Comparison of ENCODE assay signal across 8 mouse cellular contexts in genomic region chr3:104597135-104597764, GRCm38 (mm10). TPM values are rescaled to one million over a fixed set of nuclear protein-coding genes. Genes with fewer than 3 reads are reported as not detected.
DNase-seq lines count a peak whose midpoint lies in the region; ATAC-seq and TF ChIP-seq lines count a peak whose summit lies in the region.

No protein-coding gene starts in this region.

- WGBS in hindbrain, embryonic 13.5 days = 59% methylated on average over 10 of the region's 10 CpGs
- WGBS in hindbrain, embryonic 10.5 days = 71% methylated on average over 10 of the region's 10 CpGs
- WGBS in kidney, postnatal 0 days = 44% methylated on average over 10 of the region's 10 CpGs
- WGBS in limb, embryonic 15.5 days = 57% methylated on average over 10 of the region's 10 CpGs
- 91% methylated on average over 10 of the region's 10 CpGs for WGBS in thymus, adult 2 months

- peak; percentile 36; the same call in 1 of the 2 replicates for ATAC-seq in hindbrain, embryonic 13.5 days (ENCODE audit: low FRiP score)
- ATAC-seq in kidney, postnatal 0 days (replicated peaks; ENCODE audit: low FRiP score, low read depth) = no peak
- ATAC-seq in limb, embryonic 15.5 days (ENCODE audit: insufficient number of reproducible peaks, low FRiP score, low TSS enrichment, low read depth) = peak; percentile 75

- 0 out of 2 replicates have a peak, but pooled peaks cover 5% of the 10 kb centered on the region for H3K4me1 ChIP-seq in hindbrain, embryonic 13.5 days (replicated peaks)
- H3K4me1 ChIP-seq in hindbrain, embryonic 10.5 days (replicated peaks) = peaks cover 6% of the 10 kb centered on the region; the same call in 1 of the 2 replicates
- no peaks in the 10 kb centered on the region for H3K4me1 ChIP-seq in kidney, postnatal 0 days (replicated peaks; ENCODE audit: insufficient read depth, low read length)
- H3K4me1 ChIP-seq in limb, embryonic 15.5 days = peaks cover 20% of the 10 kb centered on the region; the same call in 1 of the 2 replicates
- H3K4me1 ChIP-seq in thymus, adult 2 months (replicated peaks; ENCODE audit: control insufficient read depth, insufficient read depth, low read length) = peaks cover 6% of the 10 kb centered on the region

- no peaks in the 10 kb centered on the region for H3K9me3 ChIP-seq in hindbrain, embryonic 13.5 days
- no peaks in the 10 kb centered on the region for H3K9me3 ChIP-seq in hindbrain, embryonic 10.5 days
- H3K9me3 ChIP-seq in kidney, postnatal 0 days (replicated peaks; ENCODE audit: low read length) = no peaks in the 10 kb centered on the region
- no peaks in the 10 kb centered on the region for H3K9me3 ChIP-seq in limb, embryonic 15.5 days

- no peak for DNase-seq in hindbrain, embryonic 10.5 days (ENCODE audit: low spot score)
- peak; percentile 82 to 97 for DNase-seq in cerebellum, postnatal 14 days
- peak; percentile 80 to 89 for DNase-seq in heart, adult 18-20 months
- peak; percentile 39 for DNase-seq in kidney, postnatal 0 days (ENCODE audit: low spot score)
- DNase-seq in right cerebral cortex, postnatal 10 days (ENCODE audit: low spot score in 2 of 2) = peak; percentile 95 to 97
- no peak for DNase-seq in thymus, adult 2 months

- no peak for TF ChIP-seq POLR2A in thymus, adult 2 months (IDR thresholded peaks at IDR 0.05; ENCODE audit: control insufficient read depth, extremely low read depth, insufficient read depth, low read length, poor library complexity)

- no peak overlapping the region for H3K4me2 ChIP-seq in hindbrain, embryonic 13.5 days
- H3K4me2 ChIP-seq in kidney, postnatal 0 days (ENCODE audit: low read length) = no peak overlapping the region
- peak overlapping the region; percentile 22 for H3K4me2 ChIP-seq in limb, embryonic 15.5 days

- no peaks in the 10 kb centered on the region for H3K27me3 ChIP-seq in hindbrain, embryonic 13.5 days
- no peaks in the 10 kb centered on the region for H3K27me3 ChIP-seq in hindbrain, embryonic 10.5 days (ENCODE audit: insufficient read depth, poor library complexity, severe bottlenecking)
- no peaks in the 10 kb centered on the region for H3K27me3 ChIP-seq in kidney, postnatal 0 days (ENCODE audit: insufficient read depth, low read length)
- no peaks in the 10 kb centered on the region for H3K27me3 ChIP-seq in limb, embryonic 15.5 days
- no peaks in the 10 kb centered on the region for H3K27me3 ChIP-seq in thymus, adult 2 months (ENCODE audit: control insufficient read depth, insufficient read depth, low read length)

- no peaks in the 10 kb centered on the region for H3K36me3 ChIP-seq in hindbrain, embryonic 13.5 days
- no peaks in the 10 kb centered on the region for H3K36me3 ChIP-seq in hindbrain, embryonic 10.5 days
- H3K36me3 ChIP-seq in kidney, postnatal 0 days (ENCODE audit: insufficient read depth, low read length) = no peaks in the 10 kb centered on the region
- H3K36me3 ChIP-seq in limb, embryonic 15.5 days = no peaks in the 10 kb centered on the region
- H3K36me3 ChIP-seq in thymus, adult 2 months (ENCODE audit: control insufficient read depth, insufficient read depth, low read length) = no peaks in the 10 kb centered on the region

- H3K27ac ChIP-seq in hindbrain, embryonic 13.5 days = peak overlapping the region; percentile 49; the same call in 1 of the 2 replicates
- H3K27ac ChIP-seq in hindbrain, embryonic 10.5 days = no peak overlapping the region
- no peak overlapping the region for H3K27ac ChIP-seq in kidney, postnatal 0 days
- peak overlapping the region; percentile 34 for H3K27ac ChIP-seq in limb, embryonic 15.5 days
- no peak overlapping the region for H3K27ac ChIP-seq in thymus, adult 2 months (ENCODE audit: control insufficient read depth, insufficient read depth, low read length)

- no peak for TF ChIP-seq CTCF in kidney, postnatal 0 days (IDR thresholded peaks at IDR 0.05; ENCODE audit: low read depth)
- TF ChIP-seq CTCF in thymus, adult 2 months (IDR thresholded peaks at IDR 0.05; ENCODE audit: borderline replicate concordance, control insufficient read depth, extremely low read depth, insufficient read depth, low read length, poor library complexity) = no peak

- no peak overlapping the region for H3K4me3 ChIP-seq in hindbrain, embryonic 13.5 days
- no peak overlapping the region for H3K4me3 ChIP-seq in hindbrain, embryonic 10.5 days
- H3K4me3 ChIP-seq in kidney, postnatal 0 days (replicated peaks; ENCODE audit: low read depth, low read length) = no peak overlapping the region
- H3K4me3 ChIP-seq in limb, embryonic 15.5 days = no peak overlapping the region
- no peak overlapping the region for H3K4me3 ChIP-seq in thymus, adult 2 months (ENCODE audit: control insufficient read depth, insufficient read depth, low read length)

- no peak overlapping the region for H3K9ac ChIP-seq in hindbrain, embryonic 13.5 days
- no peak overlapping the region for H3K9ac ChIP-seq in kidney, postnatal 0 days (ENCODE audit: low read depth, low read length)
- H3K9ac ChIP-seq in limb, embryonic 15.5 days = no peak overlapping the region

RNA-seq across cellular contexts. Expression of gene Slc16a1, which starts 41.2 kb away (rescaled TPM):
- 8.3 and 8.4 TPM in 2 replicates for polyA plus RNA-seq in hindbrain, embryonic 13.5 days (2015; fragmentation: Nextera tagmentation; extraction: Ambion mirVana)
- 29.7 and 45.0 TPM in 2 replicates for polyA plus RNA-seq in hindbrain, embryonic 10.5 days (2016; fragmentation: Nextera tagmentation; extraction: Ambion mirVana)
- 100 to 1,000 TPM; 156 to 159 TPM for total RNA-seq in heart, adult 18-20 months (2021)
- 39.6 and 43.2 TPM in 2 replicates for polyA plus RNA-seq in kidney, postnatal 0 days (2015; fragmentation: Nextera tagmentation; extraction: Ambion mirVana)
- 43.7 and 45.6 TPM in 2 replicates for polyA plus RNA-seq in limb, embryonic 15.5 days (2015; fragmentation: Nextera tagmentation; extraction: Ambion mirVana)
- polyA plus RNA-seq in thymus, adult 2 months (2012; rRNA removed) = 54.9 and 80.5 TPM in 2 replicates

Comparison
In these comparisons a context has a peak if more than half of its experiments do, and no peak if none do; other contexts are left out.
1. H3K27ac ChIP-seq: peak in hindbrain, embryonic 13.5 days (single experiment) and limb, embryonic 15.5 days (single experiment); none in hindbrain, embryonic 10.5 days (single experiment), kidney, postnatal 0 days (single experiment) and thymus, adult 2 months (single experiment).
2. DNase-seq: peak in cerebellum, postnatal 14 days (2 of 2), heart, adult 18-20 months (2 of 2), kidney, postnatal 0 days (single experiment) and right cerebral cortex, postnatal 10 days (2 of 2); none in hindbrain, embryonic 10.5 days (single experiment) and thymus, adult 2 months (single experiment).